Mouse (Mus musculus) adrenal gland, adult 18-20 months (tissue): ENCODE results near the gene Atp1a2. TPM values are rescaled to one million over a fixed set of nuclear protein-coding genes. Genes with fewer than 3 reads are reported as not detected.
A peak's percentile ranks its signal among the peaks of the same experiment; 100 is the strongest.

Experiments used
- DNase-seq, 2 experiments: peaks; one replicate each; pipeline ENCODE4 v3.0.0; 2021 to 2022; ENCODE audit warnings: low spot score in 2 of 2
- total RNA-seq, 2 experiments: library from RNA; stranded (reverse); gene quantifications; 1 replicate in 1 of 2; 2 replicates in 1 of 2; pipeline ENCODE4 v1.2.3; 2021

The Atp1a2 gene
- total RNA-seq, 2 experiments from 2014 or later, result 128 to 221 TPM

DNA sequence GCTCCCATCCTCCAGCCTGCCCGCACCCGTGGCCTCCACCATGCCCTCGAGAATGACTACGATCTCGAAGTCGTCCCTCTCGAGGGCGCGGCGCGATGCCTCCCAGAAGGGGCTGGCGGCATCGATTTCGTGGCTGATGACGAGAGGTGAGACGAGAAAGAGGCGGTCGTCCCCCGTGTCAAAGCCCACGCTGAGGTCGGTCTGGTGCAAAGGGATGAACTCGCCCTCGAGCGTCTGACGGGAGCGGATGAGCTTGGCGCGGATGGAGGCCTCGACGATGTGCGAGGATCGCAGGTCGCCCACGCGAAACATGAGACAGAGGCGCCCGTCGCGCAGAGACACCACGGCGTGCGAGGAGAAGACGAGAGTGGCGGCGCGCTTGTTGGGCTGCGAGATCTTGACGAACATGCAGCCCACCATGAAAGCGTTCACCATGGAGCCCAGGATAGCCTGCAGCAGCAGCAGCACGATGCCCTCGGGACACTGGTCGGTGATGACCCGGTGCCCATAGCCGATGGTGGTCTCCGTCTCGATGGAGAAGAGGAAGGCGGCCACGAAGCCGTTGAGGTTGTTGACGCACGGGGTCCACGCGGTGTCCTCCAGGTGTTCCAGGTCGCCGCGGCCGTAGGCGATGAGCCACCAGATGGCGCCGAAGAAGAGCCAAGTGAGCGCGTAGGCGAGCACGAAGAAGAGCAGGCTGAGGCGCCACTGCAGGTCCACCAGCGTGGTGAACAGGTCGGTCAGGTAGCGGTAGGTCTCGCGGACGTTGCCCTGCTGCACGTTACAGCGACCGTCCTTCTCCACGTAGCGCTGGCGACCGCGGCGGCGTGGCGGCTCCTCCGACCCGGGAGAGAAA is 28.0 kb upstream of the Atp1a2 start:
- peak; percentile 68 to 74 for DNase-seq

DNA sequence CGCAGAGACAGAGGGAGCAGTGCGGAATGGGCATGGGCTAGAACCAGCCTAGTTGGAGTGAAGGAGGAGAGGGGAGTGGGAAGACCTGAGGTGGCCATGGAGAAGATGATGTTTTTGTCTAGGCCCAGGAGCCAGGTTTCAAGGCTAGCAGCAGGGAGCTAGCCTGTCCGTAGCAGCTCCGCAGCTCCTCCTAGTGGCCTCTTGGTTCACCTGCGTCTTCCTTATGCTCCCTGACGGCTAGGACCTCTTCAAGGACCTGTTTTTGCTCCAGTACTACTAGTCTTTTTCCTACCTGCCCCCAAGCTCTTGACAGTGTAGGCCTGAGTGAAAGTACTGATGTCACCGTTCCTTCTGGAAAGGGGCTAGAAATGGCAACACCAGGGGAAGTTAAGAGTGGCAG is 26.9 kb upstream of the Atp1a2 start:
- DNase-seq, result peak; percentile 69 to 77

DNA sequence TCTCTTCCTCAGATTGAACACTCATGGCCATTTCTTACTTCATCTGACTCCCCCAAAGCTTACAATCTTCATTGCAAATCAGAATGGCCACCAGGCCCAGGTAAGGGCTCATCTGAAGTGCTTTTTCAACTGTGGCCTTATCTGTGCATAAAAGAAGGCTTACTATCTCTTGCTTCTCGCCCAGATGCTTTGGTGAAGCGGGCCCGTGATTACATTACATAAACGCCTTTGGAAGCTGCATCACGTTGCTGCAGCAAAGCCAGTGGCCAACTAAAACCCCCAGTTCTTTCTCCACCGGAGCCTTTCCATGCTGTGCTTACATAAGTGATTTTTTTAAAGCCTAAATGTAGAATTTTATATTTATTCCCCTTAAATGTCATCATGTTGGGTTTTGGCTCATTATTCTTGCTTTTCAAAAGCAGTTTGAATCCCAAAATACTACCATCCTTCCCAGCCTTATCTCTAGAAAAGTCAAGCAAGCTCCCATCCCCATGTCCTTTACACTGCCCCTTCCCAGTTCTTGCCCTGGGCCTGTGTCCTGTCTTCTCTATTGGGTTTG is 26.0 kb upstream of the Atp1a2 start:
- DNase-seq, result no peak

DNA sequence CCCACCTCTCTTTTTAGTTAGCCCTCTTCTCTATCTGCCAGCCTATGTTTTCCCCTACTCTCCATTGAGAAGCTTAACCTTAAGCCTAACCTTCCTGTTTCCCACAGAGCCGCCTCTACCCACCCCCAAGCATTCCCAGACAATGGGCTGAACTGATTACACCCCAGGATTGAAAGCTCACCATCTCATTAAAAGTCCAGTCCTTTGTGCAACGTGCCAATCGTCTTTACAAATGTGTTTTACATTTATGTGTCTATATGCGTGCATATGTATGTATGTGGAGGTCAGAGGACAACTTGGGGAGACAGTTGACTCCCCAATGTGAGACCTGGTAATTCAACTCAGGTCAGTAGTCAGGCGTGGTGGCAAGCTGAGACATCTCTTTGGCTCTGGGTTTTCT is 25.4 kb upstream of the Atp1a2 start:
- no peak for DNase-seq

DNA sequence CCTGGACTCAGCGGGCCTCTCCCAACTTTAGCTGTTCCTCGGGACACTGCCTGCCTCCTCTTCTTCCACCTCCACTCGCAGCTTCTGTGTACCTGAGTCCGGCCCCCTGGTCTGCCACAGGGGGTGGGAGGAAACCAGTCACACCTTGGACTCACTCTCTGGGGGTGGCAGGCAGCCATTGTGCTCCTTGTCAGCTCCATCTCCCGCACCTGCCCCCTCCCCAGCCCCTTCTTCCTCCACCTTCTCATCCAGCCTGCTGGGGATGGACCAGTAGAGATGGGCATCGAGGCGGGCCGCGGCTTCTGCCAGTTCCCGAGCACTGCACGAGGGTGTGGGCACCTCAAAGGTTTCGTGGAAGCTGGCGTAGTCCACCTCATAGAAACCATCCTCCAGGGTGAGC is 24.9 kb upstream of the Atp1a2 start:
- DNase-seq, result no peak

DNA sequence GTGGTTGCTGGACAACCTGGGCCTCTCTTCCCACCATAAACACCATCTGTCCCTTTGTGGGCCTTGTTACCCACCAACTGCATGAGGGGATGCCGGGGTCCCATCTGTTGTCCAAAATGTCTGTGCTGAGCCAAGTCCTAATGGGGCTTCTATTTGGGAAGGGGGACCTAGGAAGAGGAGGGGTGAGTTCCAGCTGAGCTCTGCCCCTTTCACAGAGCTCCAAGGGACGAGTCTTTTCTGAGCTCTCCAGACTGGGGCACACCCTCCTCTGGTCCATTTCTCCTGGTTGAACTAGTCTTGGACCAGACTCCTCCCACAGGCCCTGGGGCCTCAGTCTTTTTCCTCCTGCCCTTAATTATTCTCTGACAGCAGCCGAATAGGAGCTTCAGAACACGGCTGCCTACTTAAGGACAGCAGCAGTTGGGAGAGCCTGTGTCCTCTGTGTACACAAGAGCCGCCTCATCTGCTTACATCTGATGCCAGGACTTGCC is 22.1 kb upstream of the Atp1a2 start:
- DNase-seq, result no peak

DNA sequence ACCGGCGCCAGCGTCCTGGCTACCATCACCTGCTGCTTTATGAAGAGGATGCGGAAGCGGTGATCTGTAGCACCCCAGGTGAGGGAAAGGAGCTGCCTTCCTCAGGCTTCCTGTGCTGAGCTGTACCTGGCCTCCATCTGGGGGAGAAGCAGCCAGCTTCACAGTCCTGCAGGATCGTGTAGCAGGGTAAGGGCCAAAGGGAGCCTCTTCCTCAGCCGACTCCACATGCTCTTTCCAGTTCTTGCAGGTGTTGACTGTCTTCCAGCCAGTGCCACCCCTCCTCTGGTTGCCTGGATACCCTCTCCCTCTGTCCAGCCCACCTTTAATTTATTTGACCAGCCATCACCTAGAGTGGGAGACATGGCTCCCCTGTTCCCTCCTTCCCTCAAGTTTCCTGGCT is 21.5 kb upstream of the Atp1a2 start:
- no peak for DNase-seq

DNA sequence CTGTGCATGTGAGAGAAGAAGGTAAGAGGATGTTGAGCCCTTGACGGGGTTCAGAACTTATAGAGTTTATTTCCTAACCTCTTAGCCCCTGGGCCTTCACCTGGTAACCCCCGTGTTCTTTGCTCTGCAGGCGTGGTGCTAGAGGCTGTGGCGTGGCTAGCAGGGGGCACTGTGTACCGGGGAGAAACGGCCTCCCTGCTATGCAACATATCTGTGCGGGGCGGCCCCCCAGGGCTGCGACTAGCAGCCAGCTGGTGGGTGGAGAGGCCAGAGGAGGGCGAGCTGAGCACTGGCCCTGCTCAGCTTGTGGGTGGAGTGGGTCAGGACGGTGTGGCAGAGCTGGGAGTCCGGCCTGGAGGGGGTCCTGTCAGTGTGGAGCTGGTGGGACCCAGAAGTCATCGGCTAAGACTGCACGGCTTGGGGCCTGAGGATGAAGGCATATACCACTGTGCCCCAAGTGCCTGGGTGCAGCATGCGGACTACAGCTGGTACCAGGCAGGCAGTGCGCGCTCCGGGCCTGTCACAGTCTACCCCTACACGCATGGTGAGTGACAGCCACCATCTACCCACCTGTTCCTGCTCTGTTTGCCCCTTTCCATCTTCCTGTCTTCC is 20.7 kb upstream of the Atp1a2 start:
- DNase-seq, result no peak

DNA sequence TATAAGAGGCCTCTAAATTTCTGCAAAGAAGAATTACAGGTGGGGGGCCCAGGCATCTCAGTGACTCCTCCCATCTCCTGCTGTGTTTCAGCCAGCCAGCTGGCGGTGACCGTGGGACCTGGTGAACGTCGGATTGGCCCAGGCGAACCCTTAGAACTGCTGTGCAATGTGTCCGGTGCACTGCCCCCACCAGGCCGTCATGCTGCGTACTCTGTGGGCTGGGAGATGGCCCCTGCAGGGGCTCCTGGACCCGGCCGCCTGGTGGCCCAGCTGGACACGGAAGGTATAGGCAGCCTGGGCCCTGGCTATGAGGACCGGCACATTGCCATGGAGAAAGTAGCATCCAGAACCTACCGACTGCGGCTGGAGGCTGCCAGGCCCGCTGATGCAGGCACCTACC is 20.1 kb upstream of the Atp1a2 start:
- DNase-seq, result no peak

DNA sequence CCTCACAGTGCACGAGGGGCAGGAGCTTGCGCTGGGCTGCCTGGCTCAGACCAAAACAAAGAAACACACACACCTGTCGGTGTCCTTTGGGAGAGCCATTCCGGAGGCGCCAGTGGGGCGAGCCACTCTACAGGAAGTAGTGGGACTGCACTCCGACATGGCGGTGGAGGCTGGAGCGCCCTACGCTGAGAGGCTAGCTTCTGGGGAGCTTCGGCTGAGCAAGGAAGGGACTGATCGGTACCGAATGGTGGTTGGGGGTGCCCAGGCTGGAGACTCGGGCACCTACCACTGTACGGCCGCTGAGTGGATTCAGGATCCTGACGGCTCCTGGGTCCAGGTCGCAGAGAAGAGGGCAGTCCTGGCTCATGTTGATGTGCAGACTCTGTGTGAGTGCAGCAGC is 19.6 kb upstream of the Atp1a2 start:
- DNase-seq, result no peak

DNA sequence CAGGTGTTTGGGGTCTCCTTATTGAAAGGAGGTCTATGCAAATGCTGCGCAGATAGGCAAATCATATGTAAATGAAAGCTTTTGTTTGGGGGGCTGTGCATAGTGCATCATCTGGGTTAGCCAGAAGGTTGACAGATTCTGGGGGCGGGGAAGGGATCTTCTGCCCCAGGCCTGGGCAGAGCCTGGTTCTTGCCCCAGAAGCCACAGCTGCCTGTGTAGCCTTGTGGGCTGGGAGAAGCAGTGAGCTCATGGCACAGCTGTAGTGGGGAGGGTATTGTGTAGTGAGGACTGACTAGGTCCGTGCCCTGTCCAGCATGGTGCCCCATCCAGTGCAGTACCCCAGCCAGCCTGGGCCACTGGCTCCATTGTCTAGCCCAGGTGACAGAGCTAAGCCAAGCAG is 17.0 kb upstream of the Atp1a2 start:
- peak in 1 of 2 experiments; percentile 18 for DNase-seq

DNA sequence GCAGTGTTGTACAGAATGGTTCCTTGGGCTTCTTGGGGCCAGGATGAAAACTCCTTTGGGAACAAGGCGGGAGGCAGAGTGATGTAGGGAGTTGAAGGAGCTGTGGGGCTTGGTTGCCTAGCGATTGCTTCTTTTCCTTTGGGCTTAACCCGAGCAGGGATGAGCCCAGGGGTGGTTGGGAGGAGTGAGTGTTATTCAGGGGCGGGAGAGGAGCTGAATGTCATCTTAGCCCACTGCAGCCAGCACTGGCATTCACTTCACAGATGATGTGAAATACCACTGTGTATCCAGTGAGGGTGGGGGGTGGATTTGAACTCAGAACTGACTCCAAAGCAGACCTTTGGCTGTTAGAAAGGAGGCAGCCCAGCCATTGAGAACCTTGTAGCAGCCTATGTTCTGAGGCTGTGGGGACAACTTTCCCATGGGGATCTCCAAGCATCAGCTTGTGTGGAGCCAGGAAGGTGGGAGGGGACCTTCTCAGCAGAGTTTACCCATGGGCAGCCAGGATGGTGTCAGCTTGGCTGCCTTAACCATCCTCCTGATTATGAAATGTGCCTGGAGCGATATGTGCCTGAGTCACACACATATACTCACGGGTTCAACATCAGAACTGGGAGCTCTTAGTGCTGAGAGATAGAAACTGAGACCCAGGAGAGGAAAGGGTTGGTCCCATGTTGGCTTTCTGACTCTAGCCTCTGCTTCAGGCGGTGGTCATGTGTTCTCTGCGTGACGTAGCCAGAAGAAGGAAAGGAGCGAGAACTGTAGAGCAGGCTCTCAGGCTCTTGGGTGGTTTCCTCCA is 15.9 kb upstream of the Atp1a2 start:
- DNase-seq, result no peak

DNA sequence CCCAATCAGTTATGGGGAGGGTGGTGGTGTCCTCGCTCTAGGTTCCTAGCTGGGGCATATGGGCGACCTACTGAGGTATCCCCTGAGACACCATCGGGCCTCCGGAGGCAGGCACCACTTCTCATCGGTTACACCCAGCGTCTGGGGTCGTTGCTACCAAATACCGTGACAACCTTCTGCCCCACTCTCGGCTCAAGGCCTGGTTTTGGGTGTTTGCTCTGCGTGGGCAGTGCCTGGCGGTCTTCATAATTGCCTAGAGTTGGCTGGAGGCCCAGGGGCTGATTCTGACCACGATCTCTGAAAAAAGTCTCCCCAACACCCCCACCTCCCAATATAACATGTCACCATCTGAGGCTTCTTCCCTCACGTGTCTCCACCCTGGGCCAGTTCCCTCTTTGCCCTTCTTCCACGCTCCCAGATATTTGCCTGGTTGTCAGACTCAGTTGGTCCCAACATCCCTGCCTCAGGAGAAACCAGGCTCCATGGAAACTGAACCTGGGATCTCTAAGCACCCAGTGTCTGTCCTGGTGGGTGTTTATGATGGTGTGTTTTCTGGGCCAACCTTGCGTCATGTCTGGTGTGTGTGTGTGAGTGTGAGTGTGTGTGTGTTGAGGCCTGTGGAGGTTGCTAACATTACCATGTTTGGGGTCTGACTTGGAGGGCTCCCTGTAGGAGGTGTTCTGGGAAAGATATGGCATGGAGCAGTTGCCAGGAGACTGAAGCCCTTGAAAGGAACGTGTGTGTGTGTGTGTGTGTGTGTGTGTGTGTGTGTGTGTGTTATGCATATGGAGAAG is 15.1 kb upstream of the Atp1a2 start:
- DNase-seq, result peak in 1 of 2 experiments; percentile 29

DNA sequence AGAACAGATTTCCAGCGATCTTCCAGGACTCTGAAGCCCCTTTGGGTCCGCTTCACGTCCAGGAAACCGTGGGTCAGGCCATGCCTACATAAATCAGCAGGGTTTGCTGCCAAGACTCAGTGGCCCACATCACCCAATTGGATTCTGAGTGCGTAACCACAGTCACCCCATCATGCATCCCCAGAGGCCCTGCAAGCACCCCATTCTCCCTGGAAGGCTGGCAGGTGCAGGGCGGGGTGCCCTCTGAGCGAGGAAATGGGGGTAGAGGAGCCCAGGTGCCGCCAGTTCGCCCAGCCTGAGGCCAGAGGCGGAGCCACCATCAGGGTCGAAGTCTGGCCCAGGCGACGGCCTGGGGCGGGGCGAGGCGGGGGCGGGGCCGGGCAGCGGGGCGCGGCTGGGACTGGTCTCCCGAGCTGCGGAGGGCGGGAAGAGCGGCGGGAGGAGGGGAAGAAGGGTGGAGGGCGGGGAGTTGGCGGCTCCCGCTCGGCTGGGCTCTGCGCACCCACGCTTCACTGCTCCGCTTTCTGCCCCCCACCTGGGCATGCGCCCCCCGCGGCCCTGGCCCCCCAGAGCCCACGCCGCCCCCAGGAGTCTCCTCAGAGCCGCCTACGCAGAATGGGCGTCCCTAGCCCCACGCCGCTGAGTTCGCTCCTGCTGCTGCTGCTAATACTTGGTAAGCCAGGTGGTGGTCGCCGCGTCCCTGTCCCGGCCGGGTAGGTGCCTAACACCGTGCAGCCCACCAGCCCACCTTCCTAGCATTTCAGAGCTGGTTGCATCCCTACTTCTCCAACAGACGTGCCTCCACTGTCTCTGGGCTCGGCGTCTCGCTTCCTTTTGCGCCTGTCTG is 14.3 kb upstream of the Atp1a2 start:
- peak; percentile 84 to 86 for DNase-seq

DNA sequence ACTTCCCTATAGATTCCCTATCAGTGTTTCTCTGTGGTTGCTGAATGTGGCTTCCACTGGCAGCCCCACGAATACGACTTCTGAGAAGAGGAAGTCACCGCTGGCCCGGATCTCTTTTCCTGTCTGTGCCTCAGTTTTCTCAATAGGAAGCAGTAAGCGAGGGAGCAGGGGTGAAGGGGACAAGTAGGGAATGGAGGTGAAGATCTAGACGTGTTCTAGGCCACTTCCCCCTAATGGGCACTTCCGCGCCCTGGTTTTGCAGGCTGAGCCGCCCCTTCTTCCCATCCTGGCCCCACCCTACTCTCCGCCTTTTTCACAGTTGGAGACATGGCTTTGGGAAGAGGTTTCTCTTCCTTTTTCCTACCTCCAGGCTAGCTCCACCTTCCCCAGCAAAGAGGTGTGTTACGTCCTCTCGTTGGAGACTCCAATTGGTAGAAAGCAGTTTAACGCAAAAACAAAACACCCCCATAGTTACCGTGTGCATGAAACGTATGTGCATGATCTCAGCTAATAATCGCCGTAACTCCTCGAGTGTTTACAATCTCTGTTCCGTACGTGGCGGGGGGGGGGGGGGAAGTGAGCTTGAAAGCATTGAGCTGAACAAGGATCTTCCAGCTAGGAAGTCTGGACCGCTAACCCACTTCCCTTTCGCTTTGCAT is 13.5 kb upstream of the Atp1a2 start:
- DNase-seq, result peak; percentile 45 to 57

DNA sequence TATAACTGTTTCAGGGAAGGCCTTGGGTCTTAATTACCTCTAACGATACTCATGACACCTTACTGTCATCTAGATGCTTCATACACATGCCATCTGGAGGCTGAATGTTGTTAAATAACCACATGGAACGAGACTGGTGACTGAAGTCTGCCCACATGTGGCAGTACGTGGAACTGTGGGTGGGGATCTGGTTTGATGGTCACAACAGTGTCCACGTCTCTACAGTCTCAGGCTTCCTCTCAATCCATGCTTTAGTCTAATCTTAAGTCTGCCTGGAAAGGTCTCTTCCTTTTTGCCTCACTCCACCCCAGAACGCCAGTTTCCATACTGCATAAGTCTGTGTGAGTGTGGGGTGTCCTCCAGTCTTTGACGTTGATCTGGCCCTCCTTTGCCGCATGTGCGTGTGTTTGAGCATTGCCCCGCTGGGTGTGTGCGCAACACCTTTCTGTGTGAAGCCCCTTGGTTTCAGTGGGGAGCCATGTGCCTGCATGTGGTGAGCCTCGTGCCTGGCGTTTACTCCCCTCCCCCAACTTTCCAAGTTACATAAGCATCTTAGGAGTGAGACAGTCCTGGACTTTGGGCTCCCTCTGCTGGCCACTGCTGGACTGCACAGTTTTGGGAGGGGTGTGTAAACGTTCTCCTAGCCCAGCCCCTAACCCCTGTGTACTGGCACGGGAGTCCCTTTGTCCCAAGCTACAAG is 12.0 kb upstream of the Atp1a2 start:
- DNase-seq, result peak; percentile 91

DNA sequence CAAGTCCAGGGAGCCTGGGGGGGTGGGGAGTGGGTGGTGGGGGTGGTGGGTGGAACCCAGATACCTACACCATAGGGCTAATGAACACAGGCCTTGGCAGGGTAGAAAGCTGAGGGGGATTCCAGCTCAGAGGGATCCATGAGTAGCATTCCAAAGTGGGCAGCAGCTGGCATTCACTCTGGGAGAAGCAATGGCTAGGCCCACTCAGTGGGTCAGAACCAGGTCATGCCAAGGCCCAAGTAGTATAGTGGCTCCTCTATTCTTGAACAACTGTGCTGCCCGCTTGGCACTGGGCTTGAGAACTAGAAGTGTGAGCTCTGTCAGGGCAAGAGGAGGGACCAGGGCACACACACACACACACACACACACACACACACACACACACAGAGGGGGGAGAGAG is 10.5 kb upstream of the Atp1a2 start:
- DNase-seq, result no peak

DNA sequence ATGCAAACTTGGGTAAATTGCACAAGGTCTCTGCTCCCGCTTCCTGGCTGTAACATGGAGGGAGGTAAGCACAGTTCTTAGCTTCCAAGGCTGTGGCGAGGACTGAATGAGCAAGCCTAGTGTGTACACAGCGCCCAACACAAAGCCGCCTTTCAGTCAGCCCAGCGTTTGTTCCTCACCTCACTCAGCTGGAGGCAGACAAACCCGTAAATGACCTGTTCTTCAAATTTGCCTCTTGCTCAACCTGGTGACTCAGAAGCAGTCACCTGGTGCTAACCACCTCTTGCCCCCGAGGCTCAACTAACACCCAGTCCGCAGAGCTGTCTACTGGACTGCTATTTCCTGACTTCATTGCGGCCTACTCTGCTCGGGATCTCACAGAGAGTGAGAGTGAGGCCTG is 10.1 kb upstream of the Atp1a2 start:
- no peak for DNase-seq

DNA sequence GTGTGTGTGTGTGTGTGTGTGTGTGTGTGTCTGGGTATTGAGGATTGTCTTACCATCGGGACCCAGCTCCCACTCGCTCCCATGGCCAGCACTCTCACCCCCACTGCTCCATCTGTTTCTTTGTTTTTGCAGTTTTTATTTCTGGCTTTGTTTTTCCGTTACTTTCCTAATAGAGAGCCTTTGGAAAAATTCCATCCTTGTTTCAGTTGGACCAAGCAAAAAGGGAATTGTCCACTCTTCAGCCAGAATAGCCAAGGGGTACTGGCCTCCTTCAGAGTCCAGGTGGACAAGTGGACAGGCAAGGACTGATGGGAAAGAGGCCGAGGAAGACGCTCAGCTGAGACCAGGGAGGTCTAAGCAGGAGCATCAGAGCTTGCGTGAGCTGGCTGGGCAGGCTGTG is 9.0 kb upstream of the Atp1a2 start:
- DNase-seq, result no peak
